Comparison of ENCODE assay signal across 11 mouse cellular contexts in the genomic region with DNA sequence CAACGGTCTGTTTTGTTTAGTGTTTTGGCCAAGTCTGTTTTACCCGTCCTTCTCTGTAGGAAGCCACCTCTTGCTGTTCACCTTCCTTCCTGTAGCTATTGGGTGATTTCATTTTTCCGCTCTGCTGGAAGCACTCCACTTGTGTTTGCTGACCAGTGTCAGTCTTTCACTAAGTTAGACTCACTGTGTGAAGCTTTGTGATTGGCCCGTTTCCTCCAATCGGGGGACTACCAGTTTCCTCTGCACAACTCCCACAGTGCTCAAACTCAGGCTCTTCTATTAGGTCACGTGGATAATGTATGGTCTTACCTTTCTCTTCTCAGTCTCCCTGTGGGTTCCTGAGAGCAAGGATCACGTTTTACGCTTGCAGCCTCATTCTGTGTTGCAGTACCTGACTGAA. TPM values are rescaled to one million over a fixed set of nuclear protein-coding genes. Genes with fewer than 3 reads are reported as not detected.
DNase-seq lines count a peak whose midpoint lies in the region; ATAC-seq and TF ChIP-seq lines count a peak whose summit lies in the region.
"Had no signal": no experiment of that assay in that cellular context is flagged by ENCODE, and none has a peak within 500 bp of the region (broad histone marks: within the 10 kb centered on the region; RNA-seq: fewer than 3 reads in every experiment).

No protein-coding gene starts in this region.

- 0 out of 2 replicates have a peak overlapping the region, but pooled peaks have one; percentile 4 for H3K9ac ChIP-seq in liver, embryonic 15.5 days
- H3K9ac ChIP-seq: heart, embryonic 15.5 days had no signal

- WGBS in liver, embryonic 15.5 days (ENCODE audit: insufficient replicate concordance) = 13% methylated on average over 8 of the region's 8 CpGs

- H3K9me3 ChIP-seq in E14TG2a.4 (ENCODE audit: low read length) = no peaks in the 10 kb centered on the region
- H3K9me3 ChIP-seq in liver, embryonic 15.5 days (replicated peaks) = no peaks in the 10 kb centered on the region
- H3K9me3 ChIP-seq: heart, embryonic 15.5 days; limb, embryonic 10.5 days had no signal

- no peaks in the 10 kb centered on the region for H3K27me3 ChIP-seq in E14TG2a.4 (ENCODE audit: insufficient read depth, low read length)
- no peaks in the 10 kb centered on the region for H3K27me3 ChIP-seq in liver, embryonic 15.5 days
- H3K27me3 ChIP-seq: heart, embryonic 15.5 days had no signal

- ATAC-seq in liver, embryonic 15.5 days (ENCODE audit: insufficient read depth) = 0 out of 2 replicates have a peak, but pooled peaks have one; percentile 8
- ATAC-seq: midbrain, embryonic 16.5 days had no signal

- peak overlapping the region; percentile 59; the same call in 1 of the 2 replicates for H3K27ac ChIP-seq in liver, embryonic 15.5 days (replicated peaks)
- H3K27ac ChIP-seq: heart, embryonic 15.5 days; limb, embryonic 10.5 days had no signal

- peaks cover 12% of the 10 kb centered on the region for H3K36me3 ChIP-seq in E14TG2a.4 (ENCODE audit: insufficient read depth, low read length)
- H3K36me3 ChIP-seq in liver, embryonic 15.5 days (replicated peaks) = peaks cover 6% of the 10 kb centered on the region

- peak overlapping the region; percentile 57 for H3K4me2 ChIP-seq in liver, embryonic 15.5 days
- H3K4me2 ChIP-seq: heart, embryonic 15.5 days had no signal

- peak overlapping the region; percentile 41 for H3K4me3 ChIP-seq in E14TG2a.4 (replicated peaks; ENCODE audit: low read length)
- peak overlapping the region; percentile 32 for H3K4me3 ChIP-seq in liver, embryonic 15.5 days (replicated peaks)
- H3K4me3 ChIP-seq: heart, embryonic 15.5 days; limb, embryonic 10.5 days had no signal

- no peak for TF ChIP-seq CTCF in E14TG2a.4 (conservative IDR thresholded peaks at IDR 0.05; ENCODE audit: low read length)

- DNase-seq in ZHBTc4 (ENCODE audit: low read depth, low spot score) = peak; percentile 81
- DNase-seq in spleen, postnatal 36 days (ENCODE audit: low spot score in 2 of 2) = peak; percentile 76 to 80
- no peak for DNase-seq in layer of hippocampus, postnatal 14 days (ENCODE audit: low spot score in 2 of 2)
- DNase-seq in frontal cortex, postnatal 36 days (ENCODE audit: low spot score in 2 of 2) = no peak
- no peak for DNase-seq in ovary, postnatal 14 days (ENCODE audit: low spot score)
- DNase-seq: kidney, adult 9 months had no signal

- peaks cover 56% of the 10 kb centered on the region for H3K4me1 ChIP-seq in E14TG2a.4 (replicated peaks; ENCODE audit: low read depth, low read length)
- peaks cover 41% of the 10 kb centered on the region for H3K4me1 ChIP-seq in liver, embryonic 15.5 days (replicated peaks)

RNA-seq across cellular contexts. Expression of a gene that starts 3.2 kb away (rescaled TPM):
- polyA plus RNA-seq in liver, embryonic 15.5 days (2015; fragmentation: Nextera tagmentation; extraction: Ambion mirVana) = 224 and 276 TPM in 2 replicates
- 100 to 1,000 TPM; 204 to 212 TPM for total RNA-seq in layer of hippocampus, postnatal 14 days (2021)

RNA-seq across cellular contexts. Expression of a gene that starts 15.3 kb away (rescaled TPM):
- polyA plus RNA-seq in liver, embryonic 15.5 days (2015; fragmentation: Nextera tagmentation; extraction: Ambion mirVana) = 1.8 and 2.1 TPM in 2 replicates
- total RNA-seq in layer of hippocampus, postnatal 14 days (2021) = 10 to 100 TPM; 22.6 to 25.5 TPM

RNA-seq across cellular contexts. Expression of a gene that starts 34.7 kb away (rescaled TPM):
- 7.5 and 7.6 TPM in 2 replicates for polyA plus RNA-seq in liver, embryonic 15.5 days (2015; fragmentation: Nextera tagmentation; extraction: Ambion mirVana)
- 10 to 100 TPM; 59.6 to 60.6 TPM for total RNA-seq in layer of hippocampus, postnatal 14 days (2021)

Comparison
In these comparisons a context has a peak if more than half of its experiments do, and no peak if none do; other contexts are left out.
1. DNase-seq: peak in ZHBTc4 (single experiment) and spleen, postnatal 36 days (2 of 2); none in layer of hippocampus, postnatal 14 days (0 of 2), frontal cortex, postnatal 36 days (0 of 2) and ovary, postnatal 14 days (single experiment).